Mouse (Mus musculus) thymus, adult 2 months (tissue): ENCODE measurements at regions not wholly inside any gene's neighbourhood (a gene's known extent, or its start where the extent isn't known, plus 50 kb on each side); places are given as distances from the start of the nearest gene placed in this dataset.

ENCODE experiments used
- DNase-seq: peaks from one replicate; pipeline ENCODE4 v3.0.0; 2021
- H3K27ac ChIP-seq: fragments of 200-500 bp; 2 replicates; pipeline ENCODE4 v1.5.1; 2012; ENCODE audit warnings: low read length, control low read depth; ENCODE audit not compliant: control insufficient read depth, insufficient read depth
- H3K27me3 ChIP-seq: fragments of 200-500 bp; 2 replicates; pipeline ENCODE4 v1.6.1; 2012; ENCODE audit warnings: mild to moderate bottlenecking, low read length, moderate library complexity, mixed read lengths; ENCODE audit not compliant: control insufficient read depth, insufficient read depth
- H3K36me3 ChIP-seq: fragments of 200-500 bp; 2 replicates; pipeline ENCODE4 v1.6.1; 2012; ENCODE audit warnings: mild to moderate bottlenecking, low read length, moderate library complexity; ENCODE audit not compliant: control insufficient read depth, insufficient read depth
- H3K4me1 ChIP-seq: fragments of 200-500 bp; replicated peaks from 2 replicates; pipeline ENCODE4 v1.6.1; 2012; ENCODE audit warnings: low read length; ENCODE audit not compliant: control insufficient read depth, insufficient read depth
- H3K4me3 ChIP-seq: fragments of 200-500 bp; 2 replicates; pipeline ENCODE4 v1.5.1; 2012; ENCODE audit warnings: mild to moderate bottlenecking, low read length, control low read depth, moderate library complexity; ENCODE audit not compliant: control insufficient read depth, insufficient read depth
- CTCF ChIP-seq: fragments of 200-500 bp; IDR thresholded peaks from 2 replicates; pipeline ENCODE4 v1.5.1; 2012; ENCODE audit warnings: mild to moderate bottlenecking, control low read depth, low read length, moderate library complexity, borderline replicate concordance; ENCODE audit not compliant: control insufficient read depth, poor library complexity, insufficient read depth; ENCODE audit errors: extremely low read depth
- POLR2A ChIP-seq: fragments of 200-500 bp; IDR thresholded peaks from 2 replicates; pipeline ENCODE4 v1.6.1; 2012; ENCODE audit warnings: mild to moderate bottlenecking, low read length, control low read depth, moderate library complexity; ENCODE audit not compliant: control insufficient read depth, poor library complexity, insufficient read depth; ENCODE audit errors: extremely low read depth
- WGBS: fragments of 180-500 bp; shearing (Covaris S2); methylation state at CpG from one replicate; pipeline ENCODE4 v1.1.7; 2018; 5-methylcytosine and 5-hydroxymethylcytosine counted together

DNA sequence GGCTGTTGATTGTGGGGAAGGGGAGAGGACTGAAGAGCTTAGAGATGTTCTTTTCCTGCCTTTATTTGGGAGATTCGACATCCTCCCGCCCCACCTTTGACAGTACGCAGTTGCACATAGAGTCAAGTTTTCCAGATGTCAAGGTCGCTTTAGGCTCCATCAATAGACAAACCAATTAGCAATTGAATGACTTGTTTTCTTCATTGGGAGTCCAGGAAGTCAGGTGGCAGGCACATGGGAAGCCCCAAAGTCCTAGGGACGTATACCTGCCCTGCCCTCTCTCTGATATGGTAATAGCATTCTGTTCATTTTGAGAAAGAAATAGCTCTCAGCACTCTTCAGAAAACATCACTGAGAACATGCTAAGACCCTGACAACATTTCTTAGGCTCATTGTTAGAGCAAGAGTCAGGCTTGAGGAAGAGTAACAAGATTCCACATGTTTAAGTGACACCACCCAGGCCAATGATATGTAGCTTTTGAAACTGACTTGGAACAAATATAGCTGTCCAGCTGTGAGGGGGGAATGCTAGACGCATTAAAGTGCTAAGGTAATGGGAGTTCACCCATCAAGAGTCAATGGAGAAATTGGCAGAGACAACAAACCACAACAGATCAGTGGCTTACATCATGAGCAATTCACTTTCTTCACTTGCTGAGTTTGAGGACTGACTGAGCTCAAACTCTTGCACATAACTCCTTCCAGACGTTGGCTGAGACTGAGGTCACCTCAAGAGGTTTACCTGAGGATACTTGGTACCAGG is 499.9 kb downstream of the Dok5 start:
- Histone ChIP-seq H3K4me3 (no peak overlapping the region), H3K4me1 (no peaks in the 10 kb centered on the region), H3K27ac (no peak overlapping the region), H3K27me3 (no peaks in the 10 kb centered on the region), H3K36me3 (no peaks in the 10 kb centered on the region)
- no peak for DNase-seq
- TF ChIP-seq CTCF (no peak), POLR2A (no peak)
- WGBS, result 84% methylated on average over 7 of the region's 7 CpGs

GRCm38 (mm10) chr2:171230536-171230935 is 498.9 kb downstream of the Dok5 start:
- no peaks in the 10 kb centered on the region for H3K27me3 ChIP-seq
- no peak for TF ChIP-seq POLR2A
- TF ChIP-seq CTCF, result no peak
- H3K27ac ChIP-seq, result no peak overlapping the region
- 88% methylated on average over 12 of the region's 12 CpGs for WGBS
- H3K4me1 ChIP-seq, result no peaks in the 10 kb centered on the region
- H3K36me3 ChIP-seq, result no peaks in the 10 kb centered on the region
- no peak for DNase-seq
- H3K4me3 ChIP-seq, result no peak overlapping the region

DNA sequence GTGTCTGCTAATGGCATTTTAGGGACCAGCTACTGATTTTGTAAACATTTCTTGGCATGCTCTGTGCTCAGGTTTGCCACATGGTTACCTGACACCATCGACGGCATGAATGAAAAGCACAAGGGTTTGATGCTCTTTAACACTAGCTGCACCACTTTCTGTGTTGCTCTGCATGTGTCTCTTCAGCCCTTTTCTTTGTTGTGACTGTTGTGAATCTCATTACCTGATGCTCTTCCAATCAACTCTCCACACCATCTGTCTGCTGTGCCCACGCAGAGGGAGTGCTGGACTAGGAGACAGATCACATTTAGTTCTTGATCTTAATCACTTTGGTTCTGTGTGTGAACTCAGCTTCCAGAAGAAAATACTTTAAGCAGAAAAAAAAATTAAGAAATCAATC is 496.6 kb downstream of the Dok5 start:
- no peak for DNase-seq
- 88% methylated on average over 3 of the region's 3 CpGs for WGBS
- Histone ChIP-seq H3K4me1 (no peaks in the 10 kb centered on the region), H3K27ac (no peak overlapping the region), H3K27me3 (no peaks in the 10 kb centered on the region), H3K36me3 (no peaks in the 10 kb centered on the region), H3K4me3 (no peak overlapping the region)
- TF ChIP-seq CTCF (no peak), POLR2A (no peak)

GRCm38 (mm10) chr2:171213792-171214191 is 482.2 kb downstream of the Dok5 start:
- Histone ChIP-seq H3K36me3 (no peaks in the 10 kb centered on the region), H3K27me3 (no peaks in the 10 kb centered on the region), H3K4me3 (no peak overlapping the region), H3K27ac (no peak overlapping the region), H3K4me1 (no peaks in the 10 kb centered on the region)
- no peak for DNase-seq
- TF ChIP-seq CTCF (no peak), POLR2A (no peak)
- WGBS, result 89% methylated on average over 6 of the region's 6 CpGs

DNA sequence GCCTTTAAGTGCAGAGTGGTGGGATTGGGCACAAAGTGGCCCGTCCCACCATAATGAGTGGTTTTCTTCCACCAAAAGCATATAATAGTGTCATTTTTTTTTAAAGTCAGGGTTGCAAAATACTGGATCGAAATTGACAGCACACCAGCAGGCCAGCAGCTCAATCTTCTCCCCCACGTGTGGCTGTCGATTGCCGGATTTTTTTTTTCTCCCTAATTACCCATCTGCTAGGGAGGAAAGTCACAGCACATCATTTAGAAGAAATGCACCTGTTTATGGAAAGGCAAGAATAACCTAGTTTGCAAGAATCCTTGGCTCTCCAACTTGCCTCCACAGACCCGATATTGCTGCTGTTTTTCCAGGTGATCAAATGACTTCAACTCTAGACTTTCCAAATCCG is 464.9 kb downstream of the Dok5 start:
- no peak for DNase-seq
- 89% methylated on average over 7 of the region's 7 CpGs for WGBS
- Histone ChIP-seq H3K27ac (no peak overlapping the region), H3K27me3 (no peaks in the 10 kb centered on the region), H3K4me1 (no peaks in the 10 kb centered on the region), H3K4me3 (no peak overlapping the region), H3K36me3 (no peaks in the 10 kb centered on the region)
- no peak for TF ChIP-seq POLR2A
- no peak for TF ChIP-seq CTCF

GRCm38 (mm10) chr2:171192181-171192580 is 460.6 kb downstream of the Dok5 start:
- no peaks in the 10 kb centered on the region for H3K4me1 ChIP-seq
- WGBS, result 90% methylated on average over 5 of the region's 5 CpGs
- H3K4me3 ChIP-seq, result no peak overlapping the region
- no peak for DNase-seq
- no peaks in the 10 kb centered on the region for H3K36me3 ChIP-seq
- H3K27me3 ChIP-seq, result no peaks in the 10 kb centered on the region
- TF ChIP-seq CTCF (no peak), POLR2A (no peak)
- no peak overlapping the region for H3K27ac ChIP-seq
